Mouse (Mus musculus) forebrain, embryonic 13.5 days (tissue): ENCODE measurements around the gene A4galt. TPM values are rescaled to one million over a fixed set of nuclear protein-coding genes. Genes with fewer than 3 reads are reported as not detected.

Experiments
- polyA plus RNA-seq: library from polyadenylated mRNA; unstranded; fragments of >200 nt; fragmentation: Nextera tagmentation; extraction: Ambion mirVana; gene quantifications from 2 replicates; pipeline ENCODE4 v1.2.1, GENCODE M21; 2015

A4galt gene
- polyA plus RNA-seq, 1 experiment from 2014 or later: 1.5 TPM

Other genes with a start within 250 kb of the A4galt start
- 1.2 and 1.5 TPM in 2 replicates for gene Nfam1, start 218.5 kb downstream of the A4galt start, polyA plus RNA-seq
- gene Serhl, start 162.3 kb downstream of the A4galt start, polyA plus RNA-seq: 35.4 and 36.9 TPM in 2 replicates
- gene Rrp7a, start 129.0 kb downstream of the A4galt start, polyA plus RNA-seq: 64.2 and 77.1 TPM in 2 replicates
- gene Poldip3, start 102.4 kb downstream of the A4galt start, polyA plus RNA-seq: 155 and 168 TPM in 2 replicates
- gene Cyb5r3, start 79.2 kb downstream of the A4galt start, polyA plus RNA-seq: 99.0 and 107 TPM in 2 replicates
- 33.6 and 37.3 TPM in 2 replicates for gene Arfgap3, start 98.5 kb upstream of the A4galt start, polyA plus RNA-seq
- 26.0 TPM in 2 replicates for gene Pacsin2, start 212.8 kb upstream of the A4galt start, polyA plus RNA-seq